ENCODE assay signal across 11 mouse cellular contexts in the genomic region with DNA sequence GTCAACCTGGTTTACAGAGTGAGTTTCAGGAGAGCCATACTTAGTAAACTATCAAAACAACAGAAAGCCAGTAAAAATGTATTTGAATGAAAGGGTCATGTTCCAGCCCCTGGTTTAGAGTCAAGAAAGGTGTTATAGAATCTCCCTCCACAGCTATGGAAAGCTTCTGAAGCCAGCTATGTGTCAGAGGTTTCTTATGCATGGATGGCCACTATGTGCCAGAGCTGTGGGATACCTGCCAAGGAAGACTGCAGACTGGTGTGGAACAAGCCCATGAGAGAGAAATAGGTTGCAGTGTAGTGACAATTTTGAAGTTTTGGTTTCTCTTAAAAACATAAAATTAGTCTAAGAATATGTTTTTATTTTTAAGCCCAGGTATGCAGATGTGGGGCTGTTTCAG. TPM values are rescaled to one million over a fixed set of nuclear protein-coding genes. Genes with fewer than 3 reads are reported as not detected.
DNase-seq lines count a peak whose midpoint lies in the region.
"Had no signal": no experiment of that assay in that cellular context is flagged by ENCODE, and none has a peak within 500 bp of the region (broad histone marks: within the 10 kb centered on the region; RNA-seq: fewer than 3 reads in every experiment).

No protein-coding gene starts in this region.

- peak; percentile 33 for DNase-seq in adrenal gland, postnatal 10 days
- no peak for DNase-seq in adrenal gland, adult 8-10 months
- DNase-seq in kidney, adult 9 months: peak; percentile 26
- no peak for DNase-seq in kidney, postnatal 4 days
- peak; percentile 26 for DNase-seq in 3T3-L1 (ENCODE audit: low read depth, low spot score)
- peak; percentile 50 for DNase-seq in brain, adult 2 months (ENCODE audit: low read depth, low spot score)
- no peak for DNase-seq in ovary, adult 18-20 months (ENCODE audit: low spot score)
- DNase-seq: adrenal gland, postnatal 14 days; gastrocnemius, postnatal 10 days; heart, postnatal 10 days; heart, postnatal 4 days had no signal

RNA-seq across cellular contexts. Expression of gene Tbc1d5, which starts 16.8 kb away (rescaled TPM):
- 10 to 100 TPM; 15.7 to 24.2 TPM for total RNA-seq in adrenal gland, postnatal 10 days (2021)
- 10 to 100 TPM; 21.6 to 34.2 (median 27.2) TPM for total RNA-seq in adrenal gland, adult 8-10 months (2022)

Comparison
In these comparisons a context has a peak if more than half of its experiments do, and no peak if none do; other contexts are left out.
1. DNase-seq: peak in adrenal gland, postnatal 10 days (single experiment), kidney, adult 9 months (single experiment), 3T3-L1 (single experiment) and brain, adult 2 months (single experiment); none in adrenal gland, adult 8-10 months (single experiment), kidney, postnatal 4 days (0 of 2) and ovary, adult 18-20 months (single experiment).